Mouse (Mus musculus): ENCODE data around the gene Tead1.

Gene Tead1

GRCm38 (mm10) chr7:112721859-112722258, 42.7 kb downstream of the Tead1 start:
- no peak for DNase-seq (ENCODE audit: low read depth in 2 of 2, low spot score in 2 of 2)

GRCm38 (mm10) chr7:112728399-112728798, 49.3 kb downstream of the Tead1 start:
- DNase-seq (ENCODE audit: low read depth in 2 of 2, low spot score in 2 of 2), result no peak

- no peak for DNase-seq (ENCODE audit: low read depth in 2 of 2, low spot score in 2 of 2)
These were observed 51.1 kb downstream of the Tead1 start for GRCm38 (mm10) chr7:112730209-112730608.

GRCm38 (mm10) chr7:112731584-112731983, 52.5 kb downstream of the Tead1 start:
- DNase-seq (ENCODE audit: low read depth in 2 of 2, low spot score in 2 of 2), result no peak

- no peak for DNase-seq (ENCODE audit: low read depth in 2 of 2, low spot score in 2 of 2)
These were observed 60.1 kb downstream of the Tead1 start for GRCm38 (mm10) chr7:112739174-112739573.

GRCm38 (mm10) chr7:112741790-112742189, 62.7 kb downstream of the Tead1 start:
- no peak for DNase-seq (ENCODE audit: low read depth in 2 of 2, low spot score in 2 of 2)

- DNase-seq (ENCODE audit: low read depth in 2 of 2, low spot score in 2 of 2), result no peak
These were observed 63.9 kb downstream of the Tead1 start for GRCm38 (mm10) chr7:112743063-112743462.

GRCm38 (mm10) chr7:112743621-112744395, 64.7 kb downstream of the Tead1 start:
- DNase-seq (ENCODE audit: low read depth in 2 of 2, low spot score in 2 of 2), result no peak

GRCm38 (mm10) chr7:112747187-112747586, 68.1 kb downstream of the Tead1 start:
- no peak for DNase-seq (ENCODE audit: low read depth in 2 of 2, low spot score in 2 of 2)

GRCm38 (mm10) chr7:112747836-112748235, 68.7 kb downstream of the Tead1 start:
- DNase-seq (ENCODE audit: low read depth in 2 of 2, low spot score in 2 of 2), result no peak

- no peak for DNase-seq (ENCODE audit: low read depth in 2 of 2, low spot score in 2 of 2)
These were observed 69.2 kb downstream of the Tead1 start for GRCm38 (mm10) chr7:112748327-112748726.

- DNase-seq (ENCODE audit: low read depth in 2 of 2, low spot score in 2 of 2), result no peak
These were observed 71.0 kb downstream of the Tead1 start for GRCm38 (mm10) chr7:112750101-112750500.

GRCm38 (mm10) chr7:112752311-112752710, 73.2 kb downstream of the Tead1 start:
- no peak for DNase-seq (ENCODE audit: low read depth in 2 of 2, low spot score in 2 of 2)

- no peak for DNase-seq (ENCODE audit: low read depth in 2 of 2, low spot score in 2 of 2)
These were observed 74.2 kb downstream of the Tead1 start for GRCm38 (mm10) chr7:112753314-112753713.

GRCm38 (mm10) chr7:112759359-112759975, 80.3 kb downstream of the Tead1 start:
- DNase-seq (ENCODE audit: low read depth in 2 of 2, low spot score in 2 of 2), result no peak

GRCm38 (mm10) chr7:112760293-112760692, 81.2 kb downstream of the Tead1 start:
- no peak for DNase-seq (ENCODE audit: low read depth in 2 of 2, low spot score in 2 of 2)

- DNase-seq (ENCODE audit: low read depth in 2 of 2, low spot score in 2 of 2), result no peak
These were observed 81.7 kb downstream of the Tead1 start for GRCm38 (mm10) chr7:112760782-112761181.

GRCm38 (mm10) chr7:112762870-112763269, 83.8 kb downstream of the Tead1 start:
- no peak for DNase-seq (ENCODE audit: low read depth in 2 of 2, low spot score in 2 of 2)

- no peak for DNase-seq (ENCODE audit: low read depth in 2 of 2, low spot score in 2 of 2)
These were observed 84.4 kb downstream of the Tead1 start for GRCm38 (mm10) chr7:112763513-112763912.

GRCm38 (mm10) chr7:112764921-112765320, 85.8 kb downstream of the Tead1 start:
- no peak for DNase-seq (ENCODE audit: low read depth in 2 of 2, low spot score in 2 of 2)

- DNase-seq (ENCODE audit: low read depth in 2 of 2, low spot score in 2 of 2), result no peak
These were observed 90.7 kb downstream of the Tead1 start for GRCm38 (mm10) chr7:112769866-112770265.

- no peak for DNase-seq (ENCODE audit: low read depth in 2 of 2, low spot score in 2 of 2)
These were observed 92.3 kb downstream of the Tead1 start for GRCm38 (mm10) chr7:112771461-112771860.

- no peak for DNase-seq (ENCODE audit: low read depth in 2 of 2, low spot score in 2 of 2)
These were observed 93.7 kb downstream of the Tead1 start for GRCm38 (mm10) chr7:112772777-112773176.

All from CD8-positive naive resting alpha-beta T cell, adult 2 months (primary cell).